Mouse (Mus musculus): ENCODE results near the gene Pmp22.

The Pmp22 gene

DNA sequence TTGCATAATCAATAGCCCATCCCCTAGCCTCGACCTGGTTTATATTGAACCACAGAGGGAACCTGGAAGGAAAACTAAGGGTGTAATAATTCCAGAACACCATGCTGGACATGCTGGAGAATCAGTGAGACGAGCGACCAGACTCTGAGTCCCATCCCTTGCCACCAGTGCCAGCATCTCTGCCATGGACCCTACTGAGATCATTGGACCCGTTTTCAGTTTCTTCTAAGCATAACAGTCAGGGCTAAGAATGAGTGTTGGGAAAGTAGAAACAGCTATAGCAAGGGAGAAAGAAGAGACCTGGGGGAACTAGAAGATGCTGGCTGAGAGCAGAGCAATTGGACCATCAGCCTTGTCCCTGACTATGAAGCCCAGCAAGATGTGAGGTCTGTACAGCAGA lies 1.3 kb upstream of the Pmp22 start:
- DNase-seq (ENCODE audit: low spot score in 2 of 2) = no peak

DNA sequence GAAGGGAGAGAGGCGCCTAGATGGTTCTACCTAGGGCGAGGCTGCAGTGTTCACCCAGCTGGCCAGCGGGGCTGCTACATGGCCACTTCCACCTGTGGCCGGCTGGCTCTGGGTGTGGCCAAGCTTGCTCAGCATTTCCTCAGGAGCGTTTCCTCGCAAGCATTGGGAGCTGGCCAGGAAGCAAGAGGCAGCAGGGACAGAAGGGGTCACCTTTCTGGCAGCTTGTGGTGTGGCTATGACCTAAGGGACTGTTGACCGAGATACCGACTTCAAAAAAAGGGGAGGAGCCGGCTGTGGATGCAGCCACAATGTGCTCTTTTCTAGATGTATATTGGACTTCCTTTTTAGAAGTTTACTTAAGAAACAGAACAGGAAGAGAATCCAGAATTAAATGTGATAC lies 593 bp downstream of the Pmp22 start:
- no peak for DNase-seq (ENCODE audit: low spot score in 2 of 2)

DNA sequence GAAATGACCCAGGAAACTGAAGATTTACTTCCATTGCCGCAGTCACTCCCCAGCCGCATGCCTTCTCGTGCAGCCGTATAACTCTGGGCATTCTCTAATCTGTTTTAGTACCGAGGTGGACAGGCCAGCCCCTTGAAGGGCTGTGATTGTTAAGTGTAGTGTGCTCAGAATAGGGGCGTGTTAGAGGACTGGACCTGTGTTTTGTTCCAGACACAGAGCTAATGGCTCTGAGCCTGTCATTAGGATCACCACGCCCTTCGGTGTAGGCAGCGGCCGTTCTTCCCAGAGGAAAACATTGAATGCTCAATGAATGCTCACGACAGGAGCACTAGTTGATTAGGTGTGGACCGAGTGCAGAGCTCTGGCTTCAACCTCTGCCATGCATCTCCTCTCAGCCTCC lies 1.1 kb downstream of the Pmp22 start:
- no peak for DNase-seq (ENCODE audit: low spot score in 2 of 2)

DNA sequence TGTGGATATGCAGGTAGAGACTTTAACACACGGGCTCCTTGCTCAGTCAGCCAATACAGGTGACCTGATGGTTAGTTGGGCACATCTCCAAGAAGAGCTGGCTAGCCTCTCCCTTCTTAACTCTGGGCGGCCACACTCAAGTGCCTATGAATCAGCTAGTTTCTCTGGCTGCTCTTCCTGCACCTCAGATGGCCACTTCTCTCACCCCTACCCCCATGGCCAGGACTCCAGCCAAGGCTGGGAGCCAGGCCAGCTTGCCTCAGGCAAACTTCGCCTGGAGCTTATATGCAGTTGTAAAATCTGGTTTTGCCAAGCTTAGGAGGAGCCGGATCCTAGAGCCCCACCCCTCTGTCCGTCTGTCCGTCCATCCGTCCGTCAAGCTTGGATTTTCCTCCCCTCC lies 1.7 kb downstream of the Pmp22 start:
- no peak for DNase-seq (ENCODE audit: low spot score in 2 of 2)

DNA sequence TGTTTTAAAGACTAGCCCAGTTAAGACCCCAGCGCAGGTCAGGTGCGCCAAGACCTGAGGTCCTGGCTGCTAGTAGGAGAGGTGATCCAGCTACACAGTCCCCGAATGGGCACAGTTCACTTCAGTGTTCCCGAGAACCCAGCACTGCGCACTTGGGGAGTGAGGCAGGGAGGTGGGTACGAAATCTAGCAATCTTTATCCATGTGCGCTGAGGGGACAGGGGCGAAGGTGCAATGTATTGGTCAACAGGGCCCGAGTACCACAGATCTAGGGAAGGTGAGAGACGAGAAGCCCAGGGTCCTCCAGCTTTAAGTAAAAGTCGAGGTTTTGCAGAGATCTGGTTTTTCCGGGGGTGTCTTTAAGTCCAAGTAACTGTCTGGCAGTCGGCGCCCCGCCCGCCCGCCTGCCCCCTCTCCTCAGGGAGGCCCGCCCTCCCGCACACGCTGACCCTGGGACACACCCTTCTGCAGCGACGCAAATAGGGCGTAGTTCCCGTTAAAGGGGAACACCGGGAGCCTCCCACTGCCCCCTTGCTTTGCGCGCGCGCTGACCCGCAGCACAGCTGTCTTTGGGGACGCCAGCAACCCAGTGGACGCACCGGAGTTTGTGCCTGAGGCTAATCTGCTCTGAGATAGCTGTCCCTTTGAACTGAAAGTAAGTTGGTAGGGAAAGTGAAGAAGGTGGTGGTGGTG lies 2.4 kb downstream of the Pmp22 start:
- DNase-seq (ENCODE audit: low spot score in 2 of 2) = no peak

DNA sequence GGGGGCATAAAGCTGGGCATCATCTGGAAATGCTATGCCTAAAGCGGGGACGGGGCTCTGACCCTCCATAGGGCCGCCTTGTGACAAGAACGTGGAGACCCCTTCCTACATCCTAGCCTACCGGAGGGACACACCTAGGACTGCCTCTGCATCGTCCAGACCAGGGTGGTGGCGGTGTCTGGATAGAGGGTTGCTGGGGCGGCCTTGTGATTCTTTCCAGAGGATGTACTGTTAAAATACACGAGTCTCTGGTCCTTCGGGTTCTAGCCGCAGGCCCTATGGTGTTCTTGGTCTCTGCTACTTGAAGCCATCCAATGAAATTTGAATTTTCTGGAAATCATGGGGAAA lies 2.9 kb downstream of the Pmp22 start:
- DNase-seq (ENCODE audit: low spot score in 2 of 2) = no peak

DNA sequence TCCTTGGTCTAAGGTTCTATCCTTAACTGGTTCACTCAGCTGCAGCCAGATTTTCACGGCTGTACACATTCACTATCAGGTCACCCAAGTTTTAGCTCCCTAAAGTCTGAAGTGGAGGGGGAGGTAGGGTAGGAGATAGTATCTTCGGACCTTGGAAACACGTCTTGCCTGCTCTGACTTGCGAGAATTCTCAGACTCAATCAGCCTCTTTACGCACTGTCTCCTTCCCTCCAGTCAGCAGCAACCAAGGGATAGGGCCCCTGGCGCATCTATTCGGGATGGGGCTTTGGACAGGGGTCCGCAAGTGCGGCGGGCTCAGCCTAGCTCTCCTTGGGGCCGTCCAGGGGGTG lies 3.3 kb downstream of the Pmp22 start:
- DNase-seq (ENCODE audit: low spot score in 2 of 2) = no peak

DNA sequence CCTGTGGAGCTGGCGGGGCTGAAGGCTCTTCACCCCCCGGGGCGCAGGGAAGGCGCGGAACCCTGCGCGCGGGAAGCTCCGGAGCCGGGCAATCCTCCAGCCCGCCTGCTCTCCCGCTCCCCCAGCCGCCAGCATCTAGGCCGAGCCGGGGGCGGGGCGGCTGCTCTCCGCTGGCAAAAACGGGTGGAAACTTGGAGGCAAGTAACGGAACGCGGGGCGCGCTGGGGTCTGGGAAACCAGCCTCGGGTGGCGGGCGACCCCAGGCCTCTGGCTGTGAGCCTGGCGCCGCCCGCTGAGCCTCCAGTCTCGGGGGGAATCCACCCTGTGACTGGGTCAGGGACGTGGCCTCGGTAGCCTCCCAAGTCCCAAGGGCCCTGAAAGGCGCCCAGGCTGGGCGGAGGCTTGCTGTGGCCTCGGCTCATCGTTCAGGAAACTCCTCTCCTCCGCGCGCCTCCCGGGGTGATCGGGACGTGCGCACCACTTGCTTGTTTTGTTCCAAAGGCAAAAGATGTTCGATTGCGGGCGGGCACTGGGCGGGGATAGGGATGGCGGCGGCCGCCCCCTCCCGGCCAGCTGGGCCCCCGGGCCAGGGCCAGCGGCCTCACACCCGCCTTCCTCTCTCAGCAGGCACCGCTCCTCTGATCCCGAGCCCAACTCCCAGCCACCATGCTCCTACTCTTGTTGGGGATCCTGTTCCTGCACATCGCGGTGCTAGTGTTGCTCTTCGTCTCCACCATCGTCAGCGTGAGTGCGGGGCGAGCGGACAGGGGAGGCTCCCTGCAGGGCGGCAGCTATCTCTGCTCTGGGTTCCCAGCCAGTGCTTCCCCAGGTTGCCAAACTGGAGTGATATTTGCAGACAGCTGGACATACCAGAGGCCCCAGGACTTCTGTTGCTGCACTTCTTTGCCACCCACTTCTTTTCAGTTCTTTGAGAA lies 4.0 kb downstream of the Pmp22 start:
- peak; percentile 43 to 50 for DNase-seq (ENCODE audit: low spot score in 2 of 2)

DNA sequence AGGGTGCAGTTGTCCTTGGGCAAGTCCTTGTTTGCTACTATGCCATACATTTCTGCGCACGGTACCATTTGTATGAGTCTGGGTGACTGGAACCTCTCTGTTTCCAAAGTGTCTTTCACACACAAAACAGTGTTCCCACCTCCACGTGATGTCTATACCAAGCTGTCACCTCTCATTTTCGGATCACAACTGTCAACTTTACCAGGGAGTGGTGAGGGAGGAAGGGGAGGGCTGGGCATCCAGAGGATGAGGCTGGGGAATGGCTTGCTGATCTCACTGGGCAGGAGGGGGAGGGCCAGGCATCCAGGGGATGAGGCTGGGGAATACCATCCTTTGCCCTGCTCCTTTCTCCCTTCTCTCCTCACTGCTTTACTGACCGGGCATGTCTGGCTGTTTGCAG lies 5.2 kb downstream of the Pmp22 start:
- no peak for DNase-seq (ENCODE audit: low spot score in 2 of 2)

DNA sequence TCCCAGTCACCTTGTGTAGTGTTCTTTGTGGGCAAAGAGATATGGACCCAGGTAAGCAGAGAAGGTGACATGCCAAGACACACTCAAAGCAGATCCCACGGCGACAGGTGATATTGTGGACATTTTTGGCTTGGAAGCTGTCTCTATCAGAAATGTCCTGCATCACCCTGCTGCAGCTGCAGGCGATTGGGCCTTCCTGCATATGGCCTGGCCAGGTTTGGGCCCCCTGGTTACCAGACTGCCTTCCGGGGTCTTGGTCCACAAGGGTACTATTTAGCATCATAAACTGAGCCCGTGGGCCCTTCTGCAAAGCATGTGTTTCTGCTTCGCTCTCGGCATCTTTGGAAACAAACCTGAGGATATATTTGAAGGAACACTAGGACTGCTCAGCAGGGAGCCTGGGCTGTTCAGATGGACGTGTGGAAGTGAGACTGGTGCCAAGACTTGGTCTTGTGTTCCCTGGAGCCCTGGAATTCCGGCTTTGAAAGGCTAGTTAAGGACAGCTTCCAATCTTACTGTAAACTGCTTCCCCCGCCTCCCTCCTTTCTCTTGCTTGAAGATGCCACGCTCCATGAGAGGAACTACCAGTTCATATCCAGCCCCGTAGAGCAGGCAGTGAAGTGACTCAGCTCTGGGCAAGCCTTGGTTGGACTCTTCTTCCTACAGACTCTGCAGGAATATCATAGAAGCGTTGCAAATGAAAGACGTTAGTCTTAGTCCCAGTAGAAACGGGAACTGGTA lies 6.1 kb downstream of the Pmp22 start:
- peak in 1 of 2 experiments; percentile 18 for DNase-seq (ENCODE audit: low spot score in 2 of 2)

DNA sequence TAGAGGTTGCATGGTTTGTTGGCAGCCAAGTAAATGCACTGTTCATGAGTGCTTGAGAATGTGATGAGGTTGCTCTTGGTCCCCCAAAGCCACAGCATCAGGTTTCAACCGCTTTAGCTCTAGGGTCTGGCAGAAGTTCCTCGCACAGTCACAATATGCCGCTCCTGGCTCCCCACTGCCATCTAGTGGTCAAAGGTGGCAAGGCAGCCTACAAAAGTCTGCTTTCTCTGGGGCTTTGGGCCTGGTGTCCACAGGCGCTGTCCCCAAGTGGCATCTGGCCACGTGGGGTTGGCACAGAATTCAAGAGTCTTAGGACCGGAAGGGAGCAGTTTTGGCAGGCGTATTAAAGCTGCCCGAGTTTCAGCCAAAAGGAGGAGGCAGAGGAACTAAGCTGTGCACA lies 6.8 kb downstream of the Pmp22 start:
- DNase-seq (ENCODE audit: low spot score in 2 of 2) = peak; percentile 78 to 84

DNA sequence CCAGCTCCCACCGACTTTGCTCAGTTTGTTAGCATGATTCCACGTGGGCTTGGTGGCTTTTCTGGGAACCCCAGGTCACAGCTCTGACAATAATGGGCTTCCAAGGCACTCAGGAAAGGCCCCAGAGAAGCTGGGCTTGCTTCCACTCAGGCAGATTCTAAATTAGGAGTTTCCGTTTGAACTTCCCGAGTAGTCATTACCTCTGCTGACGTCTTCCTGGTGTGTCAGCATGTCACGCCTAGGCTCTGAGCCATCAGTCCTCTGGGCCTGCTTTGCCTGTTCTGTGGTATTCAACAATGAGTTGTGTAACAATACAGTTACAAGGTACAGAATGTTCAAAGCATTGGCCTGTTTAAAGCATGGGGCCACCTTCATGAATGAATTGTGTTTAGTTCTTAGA lies 7.4 kb downstream of the Pmp22 start:
- peak in 1 of 2 experiments; percentile 16 for DNase-seq (ENCODE audit: low spot score in 2 of 2)

DNA sequence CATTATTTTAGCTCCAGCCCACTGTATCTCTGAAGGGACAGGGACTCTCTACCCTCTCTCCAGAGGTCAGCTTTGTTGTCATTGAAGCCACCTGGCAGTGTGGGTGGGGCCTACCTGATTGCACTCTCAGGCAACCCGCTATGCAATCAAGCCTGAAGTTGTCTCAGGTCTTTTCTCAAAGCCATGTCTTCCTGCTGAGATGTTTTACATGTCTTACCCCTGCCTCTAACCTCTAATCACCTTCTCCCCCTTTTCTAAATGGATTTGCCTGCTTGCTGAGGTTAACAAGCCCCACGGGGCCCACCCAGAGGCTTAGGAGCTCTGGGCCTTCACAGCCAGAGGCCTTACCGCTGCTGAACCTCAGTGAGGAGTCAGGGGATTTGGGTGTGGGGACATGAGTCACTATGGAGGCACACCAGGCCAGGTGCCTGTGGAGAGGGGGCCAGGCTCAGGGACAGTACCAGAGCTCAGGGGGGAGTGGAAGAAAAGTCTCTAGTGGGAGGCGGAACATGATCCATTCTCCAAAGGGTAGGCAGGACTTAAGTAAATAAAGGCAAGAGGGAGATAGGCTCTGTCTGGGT lies 8.1 kb downstream of the Pmp22 start:
- no peak for DNase-seq (ENCODE audit: low spot score in 2 of 2)

DNA sequence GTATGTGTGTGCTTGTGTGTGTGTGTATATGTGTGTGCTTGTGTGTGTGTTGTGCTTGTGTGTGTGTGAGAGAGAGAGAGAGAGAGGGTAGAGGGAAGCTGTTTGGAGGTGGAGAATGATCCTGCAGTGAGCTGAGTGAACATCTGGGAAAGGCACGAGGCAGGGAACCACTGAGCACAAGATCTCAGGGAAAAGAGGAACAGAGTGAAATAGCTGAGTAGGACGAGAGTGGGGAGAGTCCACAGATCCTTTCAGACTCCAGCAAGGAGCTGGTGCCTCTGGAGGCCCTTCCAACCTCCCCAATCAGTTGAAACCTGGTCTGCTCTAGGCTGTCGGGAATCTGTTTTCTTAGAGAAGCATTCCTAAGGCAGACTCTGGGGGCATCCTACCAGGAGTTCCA lies 10.0 kb downstream of the Pmp22 start:
- DNase-seq (ENCODE audit: low spot score in 2 of 2) = no peak

DNA sequence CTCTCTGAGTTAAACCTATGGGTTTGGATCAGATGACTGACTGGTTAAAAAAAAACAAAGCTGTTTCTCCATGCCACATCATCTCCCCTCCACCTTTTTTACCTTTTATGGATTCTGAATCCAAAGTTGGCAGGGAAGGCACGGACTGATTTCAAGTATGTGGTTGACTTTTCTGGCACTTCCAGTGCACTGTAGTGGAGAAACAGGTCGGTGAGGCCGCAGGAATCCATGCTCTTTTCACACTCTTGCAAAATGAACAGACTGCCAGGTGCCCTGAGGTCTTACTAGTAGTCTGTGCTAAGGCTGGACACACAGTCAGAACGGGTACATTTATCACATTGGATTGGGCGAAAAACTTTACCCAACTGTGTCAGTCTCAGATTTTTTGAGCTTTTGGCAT lies 13.5 kb downstream of the Pmp22 start:
- no peak for DNase-seq (ENCODE audit: low spot score in 2 of 2)

DNA sequence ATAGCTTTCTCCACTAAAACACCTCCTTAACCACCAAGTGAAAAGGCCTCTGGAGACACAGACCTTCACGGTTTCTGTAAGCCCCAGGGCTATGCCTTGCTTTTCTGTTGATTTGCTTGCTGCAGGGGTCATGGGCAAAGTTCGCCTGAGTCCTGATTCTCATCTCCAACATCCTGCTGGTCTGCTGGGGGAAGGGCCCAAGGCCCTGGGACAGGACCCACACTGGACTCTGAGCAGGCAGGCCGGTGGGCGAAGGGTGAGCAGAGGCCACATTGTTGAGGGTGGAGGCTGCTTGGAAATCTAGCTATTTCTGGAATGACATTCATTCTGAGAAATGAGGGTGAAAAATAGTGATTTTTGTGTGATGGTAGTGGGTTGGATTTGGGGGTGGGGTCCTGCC lies 14.0 kb downstream of the Pmp22 start:
- no peak for DNase-seq (ENCODE audit: low spot score in 2 of 2)

DNA sequence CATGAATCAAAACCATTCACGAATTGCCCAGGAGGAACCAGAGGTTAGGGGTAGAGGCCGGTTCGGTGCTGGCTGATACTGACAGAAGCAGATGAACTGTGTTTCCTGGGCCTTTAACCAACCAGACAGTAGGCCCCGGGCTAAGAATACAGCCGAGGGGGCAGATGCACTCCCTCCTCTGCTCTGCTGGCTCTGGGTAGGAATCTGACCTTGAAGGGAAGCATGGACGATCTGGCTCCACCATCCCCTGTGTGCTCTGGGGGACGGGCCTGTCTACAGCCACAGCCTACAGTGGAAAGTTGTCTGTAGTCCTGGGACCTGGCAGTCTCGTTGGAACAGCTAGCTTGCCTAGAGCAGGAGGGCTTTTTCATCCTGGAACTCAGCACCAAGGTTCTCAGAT lies 14.7 kb downstream of the Pmp22 start:
- DNase-seq (ENCODE audit: low spot score in 2 of 2) = no peak

DNA sequence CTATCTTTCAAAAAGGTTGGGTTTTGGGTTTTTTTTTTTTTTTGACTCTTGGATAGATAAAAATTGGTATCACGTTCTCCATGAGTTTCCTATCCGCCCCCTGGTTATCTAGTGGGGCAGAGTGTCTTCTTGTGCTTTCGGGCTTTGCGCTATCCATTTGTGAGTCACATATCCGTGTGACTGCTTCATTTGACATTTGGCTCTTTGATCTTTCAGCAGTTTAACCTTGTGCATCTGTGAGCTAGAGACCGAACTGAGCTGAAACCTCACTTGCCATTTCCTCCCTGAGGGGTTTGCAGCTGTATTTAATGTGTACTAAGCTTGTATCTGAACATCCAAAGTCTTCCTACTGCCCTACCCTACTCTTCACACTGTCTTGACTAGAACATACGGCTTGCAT lies 17.8 kb downstream of the Pmp22 start:
- DNase-seq (ENCODE audit: low spot score in 2 of 2) = no peak

DNA sequence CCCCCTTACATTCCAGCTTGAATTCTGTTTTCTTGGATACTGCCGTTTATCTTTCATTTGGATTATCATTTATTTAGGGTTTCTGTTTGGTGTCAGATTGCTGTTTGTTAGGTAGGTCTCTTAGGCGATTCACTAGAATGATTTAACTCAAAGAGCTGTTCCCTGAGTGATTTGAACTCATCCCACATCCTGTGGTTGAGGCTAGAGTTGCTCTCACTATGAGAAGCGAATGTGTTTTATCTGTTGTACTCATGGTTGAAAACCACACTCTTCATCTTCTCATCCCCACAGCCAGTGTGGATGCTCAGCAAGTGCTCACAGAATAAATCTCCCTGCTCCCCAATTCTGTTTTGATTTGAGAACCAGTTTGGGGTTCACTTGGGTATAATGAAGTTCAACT lies 19.5 kb downstream of the Pmp22 start:
- DNase-seq (ENCODE audit: low spot score in 2 of 2) = no peak

DNA sequence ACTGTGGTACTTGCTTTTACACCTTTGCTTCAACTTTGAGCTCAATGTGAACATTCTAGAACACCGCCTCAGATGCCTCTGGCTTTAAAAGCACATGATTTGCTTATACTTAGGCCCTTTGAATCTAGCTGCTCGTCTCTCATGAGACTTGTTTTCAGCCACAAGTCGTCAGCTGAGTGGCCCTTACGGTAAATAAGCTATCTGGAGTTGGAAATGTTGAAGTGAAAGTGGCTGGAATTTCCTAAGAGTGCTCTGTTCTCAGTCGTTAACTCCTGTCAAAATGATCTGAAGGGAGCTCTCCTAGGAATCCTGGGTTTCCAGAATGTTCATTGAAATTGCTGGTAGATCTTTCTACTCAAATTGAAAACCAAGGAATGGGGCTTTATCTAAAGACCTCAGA lies 23.1 kb downstream of the Pmp22 start:
- no peak for DNase-seq (ENCODE audit: low spot score in 2 of 2)

DNA sequence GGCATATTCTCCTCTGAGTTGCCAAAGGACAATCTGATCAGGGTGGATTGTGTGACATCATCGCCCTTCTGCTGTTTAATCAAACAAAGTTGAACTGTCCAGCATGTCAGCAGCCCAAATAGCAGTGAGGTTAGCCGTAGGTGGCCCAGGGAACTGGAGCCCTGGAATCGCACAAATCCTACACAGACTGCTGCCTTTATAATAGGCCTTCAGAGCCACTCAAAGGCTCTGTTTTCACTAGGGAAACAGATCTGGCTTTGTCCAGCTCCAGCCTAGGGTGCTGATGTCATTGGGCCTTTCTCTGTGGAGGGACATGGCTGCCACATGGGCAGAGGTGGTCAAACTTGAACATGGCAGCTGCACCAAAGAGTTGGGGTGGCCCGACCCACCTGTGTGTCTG lies 28.3 kb downstream of the Pmp22 start:
- DNase-seq (ENCODE audit: low spot score in 2 of 2) = no peak

DNA sequence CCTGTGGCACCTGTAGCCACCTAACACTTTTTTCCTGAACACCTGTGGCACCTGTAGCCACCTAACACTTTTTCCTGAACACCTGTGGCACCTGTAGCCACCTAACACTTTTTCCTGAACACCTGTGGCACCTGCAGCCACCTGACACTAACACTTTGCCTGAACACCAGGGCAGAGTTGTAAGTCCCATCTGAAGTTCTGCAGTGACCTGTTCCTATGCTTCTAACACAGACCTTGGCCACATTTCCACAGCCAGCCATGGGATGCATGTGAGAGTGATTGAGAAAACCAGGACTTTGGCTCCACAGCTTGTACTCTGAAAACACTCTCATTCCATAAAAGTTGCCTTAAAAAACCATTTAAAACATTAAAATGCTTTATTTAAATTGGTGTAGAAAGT lies 32.1 kb downstream of the Pmp22 start:
- no peak for DNase-seq (ENCODE audit: low spot score in 2 of 2)
